In the genomic region with DNA sequence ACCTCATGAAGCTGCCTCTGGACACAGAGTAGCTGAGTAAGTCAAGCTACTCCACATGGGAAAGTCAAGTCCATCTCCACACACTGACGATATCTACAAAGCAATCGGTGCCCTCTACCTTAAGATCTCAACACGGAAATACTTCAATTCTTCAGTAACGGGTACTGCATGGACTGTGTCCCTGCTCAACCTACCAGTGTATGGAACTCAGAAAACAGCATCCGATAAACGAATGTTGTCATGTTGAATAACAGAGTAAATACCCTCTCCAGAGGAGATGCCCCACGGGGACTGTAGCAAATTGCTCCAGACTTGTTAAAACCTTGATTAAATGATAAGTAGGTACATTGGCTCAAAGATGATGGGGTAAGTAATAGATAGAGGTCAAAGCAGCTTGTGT, we compare ENCODE assay signal across 13 mouse cellular contexts. TPM values are rescaled to one million over a fixed set of nuclear protein-coding genes. Genes with fewer than 3 reads are reported as not detected.
DNase-seq lines count a peak whose midpoint lies in the region; ATAC-seq and TF ChIP-seq lines count a peak whose summit lies in the region.
"Had no signal": no experiment of that assay in that cellular context is flagged by ENCODE, and none has a peak within 500 bp of the region (broad histone marks: within the 10 kb centered on the region; RNA-seq: fewer than 3 reads in every experiment).

No protein-coding gene starts in this region.

- TF ChIP-seq EP300 in CH12.LX (IDR thresholded peaks at IDR 0.05; ENCODE audit: low read length) = no peak

- TF ChIP-seq POLR2A in CH12.LX (IDR thresholded peaks at IDR 0.05; ENCODE audit: low read depth, low read length) = no peak

- dilution Hi-C loops in CH12.LX (cut with MboI; ENCODE audit: extremely low pct_ligation_motif_present, extremely low pct_unique_long_range_greater_than_20kb, low sequenced_read_pairs) = no loop called here

- TF ChIP-seq RAD21 in CH12.LX (IDR thresholded peaks at IDR 0.05; ENCODE audit: low read depth, low read length) = no peak; the same call in 1 of the 2 replicates

- TF ChIP-seq CTCF in lung, embryonic 14.5 days (IDR thresholded peaks at IDR 0.05; ENCODE audit: low read depth) = no peak
- no peak for TF ChIP-seq CTCF in CH12.LX (conservative IDR thresholded peaks at IDR 0.05 in 1 of 2, IDR thresholded peaks at IDR 0.05 in 1 of 2; ENCODE audit: low read depth in 2 of 2, low read length in 2 of 2)

- no peaks in the 10 kb centered on the region for H3K27me3 ChIP-seq in lung, embryonic 14.5 days (ENCODE audit: insufficient read depth, low read length)
- H3K27me3 ChIP-seq in CH12.LX (replicated peaks) = no peaks in the 10 kb centered on the region
- H3K27me3 ChIP-seq in liver, embryonic 16.5 days (ENCODE audit: control insufficient read depth, insufficient read depth, low read depth, low read length) = no peaks in the 10 kb centered on the region
- H3K27me3 ChIP-seq: forebrain, embryonic 15.5 days; limb, embryonic 13.5 days had no signal

- 82% methylated on average over 7 of the region's 7 CpGs for WGBS in lung, embryonic 14.5 days
- 40% methylated on average over 7 of the region's 7 CpGs for WGBS in liver, embryonic 16.5 days (ENCODE audit: insufficient replicate concordance)

- peaks cover 7% of the 10 kb centered on the region; the same call in 1 of the 2 replicates for H3K4me1 ChIP-seq in lung, embryonic 14.5 days (ENCODE audit: insufficient read depth)
- H3K4me1 ChIP-seq in CH12.LX (ENCODE audit: control insufficient read depth in 1 of 2, insufficient read depth in 2 of 2) = peaks cover 5 to 37% of the 10 kb centered on the region in 2 experiments; a peak in 3 of 4 replicates
- no peaks in the 10 kb centered on the region; the same call in 1 of the 2 replicates for H3K4me1 ChIP-seq in liver, embryonic 16.5 days (ENCODE audit: control insufficient read depth, low read depth, low read length)
- H3K4me1 ChIP-seq: forebrain, embryonic 15.5 days; limb, embryonic 13.5 days had no signal

- no peak for ATAC-seq in lung, embryonic 14.5 days (ENCODE audit: insufficient read depth)
- peak; percentile 21 for ATAC-seq in CD4-positive, CD25-positive, alpha-beta regulatory T cell, adult 4 months
- ATAC-seq in liver, embryonic 16.5 days (ENCODE audit: low read depth) = no peak

- peak overlapping the region; percentile 31; the same call in 1 of the 2 replicates for H3K4me2 ChIP-seq in lung, embryonic 14.5 days
- H3K4me2 ChIP-seq in CH12.LX (ENCODE audit: insufficient read depth, low read depth, poor library complexity, severe bottlenecking) = peak overlapping the region; percentile 95
- 0 out of 2 replicates have a peak overlapping the region, but pooled peaks have one; percentile 20 for H3K4me2 ChIP-seq in liver, embryonic 16.5 days (ENCODE audit: low read depth, low read length)
- H3K4me2 ChIP-seq: forebrain, embryonic 15.5 days; limb, embryonic 13.5 days had no signal

- in situ Hi-C loops in CH12.LX (cut with MboI; ENCODE audit: low pct_ligation_motif_present, low pct_unique_long_range_greater_than_20kb, low sequenced_read_pairs) = loop anchor here (5.0 to 25.0 kb wide), 4 partner anchors 90 to 780 kb away; no protein-coding TSS in a partner anchor

- H3K9ac ChIP-seq in lung, embryonic 14.5 days = no peak overlapping the region
- peak overlapping the region; percentile 66 for H3K9ac ChIP-seq in CH12.LX (ENCODE audit: insufficient read depth, low read depth)
- no peak overlapping the region for H3K9ac ChIP-seq in liver, embryonic 16.5 days (ENCODE audit: low read depth, low read length)
- H3K9ac ChIP-seq: forebrain, embryonic 15.5 days; limb, embryonic 13.5 days had no signal

- H3K27ac ChIP-seq in lung, embryonic 14.5 days (ENCODE audit: low read depth) = peak overlapping the region; percentile 18; the same call in 1 of the 2 replicates
- peak overlapping the region; percentile 73 for H3K27ac ChIP-seq in CH12.LX (ENCODE audit: insufficient read depth, low read depth)
- peak overlapping the region; percentile 66 for H3K27ac ChIP-seq in liver, embryonic 16.5 days (ENCODE audit: low read length)
- H3K27ac ChIP-seq: forebrain, embryonic 15.5 days; kidney, postnatal 0 days; limb, embryonic 13.5 days had no signal

- H3K79me2 ChIP-seq in CH12.LX (replicated peaks; ENCODE audit: control insufficient read depth, extremely low read depth, insufficient read depth, poor library complexity, severe bottlenecking) = no peaks in the 10 kb centered on the region

- DNase-seq in lung, embryonic 14.5 days = no peak
- DNase-seq in lung, postnatal 4 days = no peak
- no peak for DNase-seq in CH12.LX (ENCODE audit: extremely low read depth)
- no peak for DNase-seq in cerebellum, postnatal 4 days (ENCODE audit: low spot score in 2 of 2)
- no peak for DNase-seq in kidney, postnatal 10 days

- H3K9me3 ChIP-seq in lung, embryonic 14.5 days (ENCODE audit: low read depth, low read length) = no peaks in the 10 kb centered on the region
- no peaks in the 10 kb centered on the region for H3K9me3 ChIP-seq in CH12.LX (replicated peaks; ENCODE audit: low read length)
- no peaks in the 10 kb centered on the region for H3K9me3 ChIP-seq in liver, embryonic 16.5 days (replicated peaks; ENCODE audit: control insufficient read depth, low read length)
- H3K9me3 ChIP-seq: forebrain, embryonic 15.5 days; limb, embryonic 13.5 days had no signal

- H3K36me3 ChIP-seq in lung, embryonic 14.5 days (ENCODE audit: insufficient read depth) = no peaks in the 10 kb centered on the region
- H3K36me3 ChIP-seq in CH12.LX (replicated peaks in 1 of 2; ENCODE audit: control insufficient read depth in 1 of 2, insufficient read depth in 1 of 2, low read length in 1 of 2) = no peaks in the 10 kb centered on the region
- no peaks in the 10 kb centered on the region for H3K36me3 ChIP-seq in liver, embryonic 16.5 days (ENCODE audit: control insufficient read depth, insufficient read depth)
- H3K36me3 ChIP-seq: forebrain, embryonic 15.5 days; limb, embryonic 13.5 days had no signal

- H3K4me3 ChIP-seq in lung, embryonic 14.5 days (ENCODE audit: low read depth, low read length) = no peak overlapping the region
- peak overlapping the region in 2 of 3 experiments; percentile 45 to 50 for H3K4me3 ChIP-seq in CH12.LX (replicated peaks in 1 of 3; ENCODE audit: low read depth in 2 of 3, low read length in 2 of 3, poor library complexity in 1 of 3)
- no peak overlapping the region for H3K4me3 ChIP-seq in liver, embryonic 16.5 days (ENCODE audit: low read depth, low read length)
- H3K4me3 ChIP-seq: forebrain, embryonic 15.5 days; limb, embryonic 13.5 days had no signal

TF ChIP-seq in CH12.LX, 34 proteins besides CTCF, POLR2A, EP300 and RAD21:
- TF ChIP-seq MYC (IDR thresholded peaks at IDR 0.05; ENCODE audit: low read depth, low read length) (no peak), BHLHE40 (IDR thresholded peaks at IDR 0.05; ENCODE audit: low read depth, low read length) (no peak), POLR2AphosphoS2 (IDR thresholded peaks at IDR 0.05; ENCODE audit: low read depth, low read length) (no peak), MAFK (IDR thresholded peaks at IDR 0.05; ENCODE audit: insufficient replicate concordance, low read length) (no peak), USF2 (conservative IDR thresholded peaks at IDR 0.05; ENCODE audit: low read depth, low read length) (no peak), ZMIZ1 (IDR thresholded peaks at IDR 0.05; ENCODE audit: low read depth, low read length) (no peak), ZKSCAN1 (IDR thresholded peaks at IDR 0.05; ENCODE audit: borderline replicate concordance, low read depth, low read length) (no peak), TBP (conservative IDR thresholded peaks at IDR 0.05; ENCODE audit: low read depth, low read length) (no peak), ZC3H11A (IDR thresholded peaks at IDR 0.05; ENCODE audit: low read depth, low read length) (no peak), JUN (IDR thresholded peaks at IDR 0.05; ENCODE audit: insufficient read depth, low read depth, low read length) (no peak), SIN3A (IDR thresholded peaks at IDR 0.05; ENCODE audit: low read length) (no peak), IRF4 (IDR thresholded peaks at IDR 0.05; ENCODE audit: low read depth, low read length) (no peak), ETS1 (conservative IDR thresholded peaks at IDR 0.05; ENCODE audit: low read depth, low read length) (no peak), SMC3 (IDR thresholded peaks at IDR 0.05; ENCODE audit: low read depth, low read length) (no peak), RCOR1 (conservative IDR thresholded peaks at IDR 0.05; ENCODE audit: low read depth, low read length) (no peak; the same call in 1 of the 2 replicates), MEF2A (IDR thresholded peaks at IDR 0.05; ENCODE audit: borderline replicate concordance, low read depth, low read length) (no peak), JUND (conservative IDR thresholded peaks at IDR 0.05; ENCODE audit: low read depth, low read length) (no peak), MXI1 (IDR thresholded peaks at IDR 0.05; ENCODE audit: low read depth, low read length) (no peak), KAT2A (IDR thresholded peaks at IDR 0.05; ENCODE audit: insufficient replicate concordance, low read length) (no peak)

RNA-seq across cellular contexts. Expression of a gene that starts 20.0 kb away (rescaled TPM):
- 0.20 TPM in 1 of 2 replicates, not detected in the other for polyA plus RNA-seq in lung, embryonic 14.5 days (2014; fragmentation: Nextera tagmentation; extraction: Ambion mirVana)
- not detected for polyA plus RNA-seq in CD4-positive, CD25-positive, alpha-beta regulatory T cell, adult 4 months (2017; shearing (Covaris generic))
- total RNA-seq in CH12.LX (2012; rRNA removed) = not detected in 2 replicates
- not detected in 2 replicates for total RNA-seq in CH12.LX (2014; rRNA removed)
- polyA plus RNA-seq in CH12.LX (2012; ENCODE audit: insufficient read length, low read depth) = not detected in 2 replicates
- polyA plus RNA-seq in liver, embryonic 16.5 days (2015; fragmentation: Nextera tagmentation; extraction: Ambion mirVana) = 0.07 TPM in 1 of 2 replicates, not detected in the other
- total RNA-seq: gastrocnemius, adult 18-20 months; layer of hippocampus, adult 8-10 months; neutrophil, adult 5-6 weeks had no signal

Comparison
In these comparisons a context has a peak if more than half of its experiments do, and no peak if none do; other contexts are left out.
1. H3K27ac ChIP-seq: peak in every context shown above with its lines; median percentile 73 in CH12.LX; 66 in liver, embryonic 16.5 days; 18 in lung, embryonic 14.5 days.
2. H3K4me2 ChIP-seq: peak in every context shown above with its lines; median percentile 95 in CH12.LX; 31 in lung, embryonic 14.5 days; 20 in liver, embryonic 16.5 days.
3. H3K4me3 ChIP-seq: peak in CH12.LX (2 of 3); none in lung, embryonic 14.5 days (single experiment) and liver, embryonic 16.5 days (single experiment).